Mouse (Mus musculus) kidney, adult 10 weeks (tissue): ENCODE data around the gene Plin4. TPM values are rescaled to one million over a fixed set of nuclear protein-coding genes. Genes with fewer than 3 reads are reported as not detected.

Experiments
- polyA plus RNA-seq: library from polyadenylated mRNA; stranded (reverse); fragments of 350-450 nt; fragmentation: Illumina TruSeq; extraction: RNeasy Lipid Tissue Mini Kit (QIAGEN cat#74804); gene quantifications from one replicate; pipeline ENCODE4 v1.2.3, GENCODE M21; 2014; ENCODE audit warnings: low read depth, low replicate concordance

Plin4 gene
- 0.20 TPM for polyA plus RNA-seq

DNA sequence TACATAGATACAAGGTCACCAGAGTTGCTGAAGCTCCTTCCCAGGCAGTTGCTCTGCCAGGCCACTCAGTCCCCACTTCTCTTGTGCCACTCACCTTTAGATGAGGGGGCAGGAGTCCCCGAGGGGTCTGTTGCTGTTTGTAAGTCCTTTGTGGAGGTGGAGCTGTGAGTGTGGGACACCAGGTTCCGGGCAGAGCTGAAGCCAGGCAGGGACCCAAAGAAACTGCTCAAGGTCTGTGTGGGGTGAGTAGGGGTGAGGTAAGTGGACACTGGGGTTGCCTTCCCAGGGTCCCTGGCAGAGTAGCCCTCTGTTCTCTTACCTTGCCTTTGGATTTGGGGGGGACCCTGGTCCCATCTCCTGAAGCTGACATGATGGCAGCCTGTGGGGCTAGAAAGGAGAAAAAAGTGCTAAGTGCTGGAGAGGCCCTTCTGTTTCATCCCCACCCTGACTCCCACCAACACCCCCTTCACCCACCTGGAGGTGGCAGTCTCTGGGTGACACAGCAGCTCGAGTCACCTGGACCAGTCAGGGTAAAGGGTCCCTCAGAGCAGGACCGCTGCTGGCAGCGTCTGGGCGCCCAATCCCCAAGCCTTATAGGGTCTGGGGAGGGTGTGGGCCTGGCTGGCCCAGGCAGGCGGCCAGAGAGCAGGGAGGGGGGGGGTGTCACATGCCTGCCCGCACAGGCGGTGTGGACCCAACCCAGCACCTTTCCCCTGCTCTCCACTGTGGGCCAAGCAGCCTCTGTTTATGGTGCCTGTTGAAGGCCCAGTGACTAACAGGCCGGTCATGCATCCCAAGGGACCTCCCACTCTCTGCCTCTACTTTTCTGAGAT is at the start of gene Plin4:
Gene Plin4 (minus strand): TSS at position 585 of the 833 bp plus-strand sequence.

GRCm38 (mm10) chr17:56139858-56140595 is 30.4 kb upstream of the Plin4 start, which contains the start of gene Sema6b:
TSS of gene Sema6b (minus strand) at chr17:56140343.

GRCm38 (mm10) chr17:56121826-56122225 is 12.2 kb upstream of the Plin4 start, which contains the start of gene Lrg1:
TSS of gene Lrg1 (minus strand) at chr17:56122001.

DNA sequence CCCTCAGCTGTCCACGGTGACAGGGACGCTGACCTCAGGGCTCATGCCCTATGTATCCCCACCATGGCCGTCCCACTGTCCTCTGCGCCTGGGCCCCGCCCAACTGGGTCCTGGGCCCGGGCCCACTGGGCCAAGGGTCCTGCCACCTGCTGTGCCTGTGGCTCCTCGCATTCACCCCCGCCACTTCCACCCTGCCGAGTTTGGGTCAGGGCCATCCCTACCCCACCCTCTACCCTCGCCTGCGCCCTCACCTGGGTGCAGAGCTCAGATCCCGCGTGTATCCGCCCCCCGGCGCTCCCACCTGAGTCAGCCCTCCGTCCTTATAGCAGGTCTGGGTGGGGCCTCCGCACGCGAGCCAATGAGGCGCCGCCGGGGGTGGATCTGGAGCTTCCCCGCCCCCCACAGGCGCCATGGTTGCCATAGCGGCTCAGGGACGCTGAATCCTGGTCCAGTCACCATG is 7.7 kb upstream of the Plin4 start, which contains the start of gene Plin5:
Gene Plin5 (minus strand): TSS at position 346 of the 460 bp plus-strand sequence.

GRCm38 (mm10) chr17:56078880-56079795 is 30.5 kb downstream of the Plin4 start, which contains the start of gene Hdgfl2:
TSS of gene Hdgfl2 (plus strand) at chr17:56079634.

GRCm38 (mm10) chr17:56074827-56075208 is 34.8 kb downstream of the Plin4 start, which contains the start of gene Ubxn6:
TSS of gene Ubxn6 (minus strand) at chr17:56075028.

Other genes starting within 250 kb of the Plin4 start
- gene Zfp119a, start 230.9 kb downstream of the Plin4 start, polyA plus RNA-seq = 23.5 TPM
- 38.6 TPM for gene Zfp959, start 217.7 kb downstream of the Plin4 start, polyA plus RNA-seq
- gene Zfp119b, start 160.3 kb downstream of the Plin4 start, polyA plus RNA-seq = 22.8 TPM
- not detected for gene Ebi3, start 157.2 kb downstream of the Plin4 start, polyA plus RNA-seq
- gene Yju2, start 150.7 kb downstream of the Plin4 start, polyA plus RNA-seq = 0.57 TPM
- not detected for gene Shd, start 139.3 kb downstream of the Plin4 start, polyA plus RNA-seq
- gene Fsd1, start 123.3 kb downstream of the Plin4 start, polyA plus RNA-seq = not detected
- gene Stap2, start 104.2 kb downstream of the Plin4 start, polyA plus RNA-seq = 1.2 TPM
- 0.44 TPM for gene Mpnd, start 104.1 kb downstream of the Plin4 start, polyA plus RNA-seq
- 0.32 TPM for gene Sh3gl1, start 73.2 kb downstream of the Plin4 start, polyA plus RNA-seq
- 0.20 TPM for gene Chaf1a, start 69.4 kb downstream of the Plin4 start, polyA plus RNA-seq
- 14.1 TPM for gene Ubxn6, start 34.8 kb downstream of the Plin4 start, polyA plus RNA-seq
- gene Hdgfl2, start 30.2 kb downstream of the Plin4 start, polyA plus RNA-seq = 1.5 TPM
- 0.89 TPM for gene Plin5, start 7.8 kb upstream of the Plin4 start, polyA plus RNA-seq
- not detected for gene Lrg1, start 12.2 kb upstream of the Plin4 start, polyA plus RNA-seq
- gene Sema6b, start 30.5 kb upstream of the Plin4 start, polyA plus RNA-seq = not detected
- 0.49 TPM for gene Tnfaip8l1, start 52.7 kb upstream of the Plin4 start, polyA plus RNA-seq
- 9.2 TPM for gene Mydgf, start 74.1 kb upstream of the Plin4 start, polyA plus RNA-seq
- gene Dpp9, start 109.1 kb upstream of the Plin4 start, polyA plus RNA-seq = 0.24 TPM
- 3.1 TPM for gene Fem1a, start 147.0 kb upstream of the Plin4 start, polyA plus RNA-seq
- gene Ticam1, start 167.0 kb upstream of the Plin4 start, polyA plus RNA-seq = 0.20 TPM
- gene Plin3, start 183.1 kb upstream of the Plin4 start, polyA plus RNA-seq = 13.9 TPM
- gene Arrdc5, start 190.5 kb upstream of the Plin4 start, polyA plus RNA-seq = not detected
- 0.36 TPM for gene Uhrf1, start 193.5 kb upstream of the Plin4 start, polyA plus RNA-seq
- gene Kdm4b, start 216.3 kb upstream of the Plin4 start, polyA plus RNA-seq = 1.1 TPM